Mouse (Mus musculus) heart, postnatal 10 days (tissue): ENCODE results near the gene Rad17. TPM values are rescaled to one million over a fixed set of nuclear protein-coding genes. Genes with fewer than 3 reads are reported as not detected.

Experiments
- DNase-seq, 2 experiments: peaks; one replicate each; pipeline ENCODE4 v3.0.0; 2021
- intact Hi-C: fragments of 180-260 bp; cut with DNase I; formaldehyde crosslinking; loops from one replicate; pipeline ENCODE4 v1.15.1; 2025
- total RNA-seq, 2 experiments: library from RNA; stranded (reverse); gene quantifications; 2 replicates each; pipeline ENCODE4 v1.2.3; 2021

Rad17 gene
- 10 to 100 TPM; 19.9 to 20.2 TPM for total RNA-seq

GRCm38 (mm10) chr13:100650550-100651438 lies at the start of gene Rad17, which contains the start of gene Ak6:
TSS of gene Rad17 (minus strand) at chr13:100651051.
TSS of gene Ak6 (plus strand) at chr13:100650979.
- intact Hi-C loops, result loop anchor here (2.0 to 10.0 kb wide), 3 partner anchors 82 to 536 kb away; partner anchors contain the start of genes Cdk7 and Gtf2h2
- peak; percentile 96 to 97 for DNase-seq

- intact Hi-C loops, result no loop called here
- no peak for DNase-seq
These were observed 48.0 kb upstream of the Rad17 start for GRCm38 (mm10) chr13:100698866-100699265.

- no peak for DNase-seq
- intact Hi-C loops, result no loop called here
These were observed 46.7 kb upstream of the Rad17 start for GRCm38 (mm10) chr13:100697541-100697940.

GRCm38 (mm10) chr13:100687513-100687912 lies 36.7 kb upstream of the Rad17 start:
- intact Hi-C loops, result no loop called here
- no peak for DNase-seq

- intact Hi-C loops, result no loop called here
- DNase-seq, result no peak
These were observed 33.5 kb upstream of the Rad17 start for GRCm38 (mm10) chr13:100684355-100684754.

- intact Hi-C loops, result no loop called here
- no peak for DNase-seq
These were observed 32.0 kb upstream of the Rad17 start for GRCm38 (mm10) chr13:100682837-100683236.

GRCm38 (mm10) chr13:100681615-100682014 lies 30.8 kb upstream of the Rad17 start:
- intact Hi-C loops, result no loop called here
- no peak for DNase-seq

- no peak for DNase-seq
- intact Hi-C loops, result no loop called here
These were observed 25.2 kb upstream of the Rad17 start for GRCm38 (mm10) chr13:100675936-100676635.

GRCm38 (mm10) chr13:100670181-100670741 lies 19.4 kb upstream of the Rad17 start:
- DNase-seq, result no peak
- intact Hi-C loops, result no loop called here

GRCm38 (mm10) chr13:100669291-100670022 lies 18.6 kb upstream of the Rad17 start, which contains the start of gene Ccdc125:
TSS of gene Ccdc125 (plus strand) at chr13:100669717.
- DNase-seq, result peak; percentile 38 to 43
- intact Hi-C loops, result no loop called here

GRCm38 (mm10) chr13:100659864-100660456 lies 9.1 kb upstream of the Rad17 start:
- peak; percentile 48 to 78 for DNase-seq
- intact Hi-C loops, result loop anchor here (10.0 kb wide), 1 partner anchor 545 kb away; no protein-coding TSS in a partner anchor

- intact Hi-C loops, result loop anchor here (10.0 kb wide), 1 partner anchor 543 kb away; no protein-coding TSS in a partner anchor
These were observed 7.2 kb upstream of the Rad17 start for GRCm38 (mm10) chr13:100658091-100658490.

GRCm38 (mm10) chr13:100651439-100652186 lies 762 bp upstream of the Rad17 start, which contains the start of gene Taf9:
TSS of gene Taf9 (plus strand) at chr13:100651579.
- intact Hi-C loops, result loop anchor here (2.0 to 10.0 kb wide), 3 partner anchors 81 to 537 kb away; partner anchors contain the start of genes Cdk7 and Gtf2h2

More at GRCm38 (mm10) chr13:100658091-100658490, 7.2 kb upstream of the Rad17 start:
- no peak for DNase-seq

GRCm38 (mm10) chr13:100648223-100648622 lies 2.6 kb downstream of the Rad17 start:
- no peak for DNase-seq
- intact Hi-C loops, result no loop called here

More at GRCm38 (mm10) chr13:100651439-100652186, 762 bp upstream of the Rad17 start, which contains the start of gene Taf9:
- DNase-seq, result no peak

- DNase-seq, result no peak
- intact Hi-C loops, result no loop called here
These were observed 8.2 kb downstream of the Rad17 start for GRCm38 (mm10) chr13:100642471-100643209.

GRCm38 (mm10) chr13:100634106-100634691 lies 16.7 kb downstream of the Rad17 start:
- no peak for DNase-seq
- intact Hi-C loops, result loop anchor here (5.0 kb wide), 1 partner anchor 152 kb away; no protein-coding TSS in a partner anchor

GRCm38 (mm10) chr13:100622241-100622640 lies 28.6 kb downstream of the Rad17 start:
- DNase-seq, result no peak
- intact Hi-C loops, result no loop called here

- intact Hi-C loops, result loop anchor here (5.0 kb wide), 1 partner anchor 125 kb away; the partner anchor contains the start of gene Gtf2h2
- DNase-seq, result no peak
These were observed 33.3 kb downstream of the Rad17 start for GRCm38 (mm10) chr13:100617583-100617982.
